Mouse (Mus musculus): Measurements from ENCODE around the gene Gm6034. TPM values are rescaled to one million over a fixed set of nuclear protein-coding genes. Genes with fewer than 3 reads are reported as not detected.
"Not testable (repeated sequence)": the region's sequence is repeated elsewhere in the genome, so short reads cannot be mapped to it uniquely, and the experiment has no call there.

Gene Gm6034
- total RNA-seq, 2 experiments from 2014 or later, result not detected

DNA sequence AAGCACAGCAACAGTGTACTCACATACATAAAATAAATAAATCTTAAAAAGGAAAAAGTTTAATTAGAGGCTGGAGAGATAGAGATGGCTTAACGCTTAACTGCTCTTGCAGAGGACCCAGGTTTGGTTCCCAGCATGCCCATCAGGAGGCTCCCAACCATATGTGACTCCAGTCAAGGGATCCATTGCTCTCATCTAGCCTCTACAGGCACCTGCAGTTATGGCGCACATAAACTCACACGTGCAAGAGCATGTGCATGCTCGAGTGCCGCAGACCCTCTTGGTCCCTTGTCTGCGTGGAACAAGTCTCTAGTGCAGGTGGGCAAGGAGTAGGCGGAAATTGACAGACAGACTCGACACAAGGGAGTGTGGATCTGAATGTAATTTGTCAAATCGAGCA lies 20.7 kb upstream of the Gm6034 start:
- ATAC-seq (replicated peaks; ENCODE audit: poor library complexity), result no peak

DNA sequence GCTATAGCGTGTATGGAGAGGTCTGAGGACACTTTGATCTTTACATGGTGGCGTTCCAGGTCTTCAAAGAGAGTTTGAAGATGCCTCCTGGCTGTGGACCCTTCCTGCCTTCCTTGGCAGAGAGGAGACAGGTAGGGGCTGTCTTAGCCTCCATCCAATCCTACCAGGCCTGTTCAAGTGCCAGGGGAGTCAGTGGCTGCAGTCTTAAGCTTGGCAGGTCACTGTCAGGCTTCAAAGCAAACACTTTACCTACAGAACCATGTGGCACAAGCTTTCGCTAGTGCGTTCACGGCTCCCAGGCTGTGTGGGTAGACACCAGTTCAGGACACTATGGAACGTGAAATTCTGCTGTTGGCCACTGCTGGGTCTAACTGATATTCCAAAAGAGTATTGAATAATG lies 19.8 kb upstream of the Gm6034 start:
- no peak for ATAC-seq (replicated peaks; ENCODE audit: poor library complexity)

DNA sequence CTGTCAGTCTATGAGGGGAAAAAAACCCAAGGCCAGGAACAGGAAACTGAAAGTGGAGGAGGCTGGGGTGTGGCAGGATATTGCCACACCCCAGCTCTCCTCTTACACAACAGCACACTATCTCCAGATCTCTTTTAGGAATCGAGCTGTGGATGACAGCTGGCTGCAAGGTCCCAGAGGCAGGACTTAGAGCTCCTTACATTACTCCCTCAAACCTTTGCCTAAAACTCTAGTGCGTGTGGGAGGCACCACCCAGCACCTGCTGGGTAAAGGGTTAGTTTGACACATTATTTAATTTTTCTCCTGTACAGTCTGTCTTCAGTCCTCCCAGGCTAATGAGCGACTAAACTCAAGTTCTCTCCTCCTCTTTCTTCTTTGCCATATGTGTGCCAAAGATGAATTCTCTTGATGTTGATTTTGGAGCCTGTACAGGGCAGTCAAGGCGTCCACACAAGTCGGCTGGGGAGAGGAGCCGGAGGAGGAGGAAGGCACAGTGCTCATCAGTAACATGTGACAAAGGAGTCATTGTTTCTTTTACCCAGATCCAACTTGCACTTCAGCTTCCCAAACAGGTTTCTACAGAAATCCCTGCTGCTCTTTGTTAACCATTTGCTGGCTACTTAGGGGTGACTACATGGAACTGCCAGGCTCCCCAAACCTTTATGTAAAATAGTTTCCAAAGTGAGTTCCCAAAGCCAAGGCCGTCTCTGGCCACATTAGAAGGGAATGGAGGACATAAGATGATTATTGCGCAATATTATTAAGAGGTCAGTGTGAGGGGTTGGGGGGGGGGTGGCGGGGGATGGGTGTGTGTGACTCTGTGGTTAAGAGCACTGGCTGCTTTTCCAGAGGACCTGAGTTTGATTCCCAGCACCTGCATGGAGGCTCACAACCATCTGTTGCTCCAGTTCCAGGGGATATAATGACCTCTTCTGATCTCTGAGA lies 18.8 kb upstream of the Gm6034 start:
- ATAC-seq (replicated peaks; ENCODE audit: poor library complexity), result peak; percentile 67

DNA sequence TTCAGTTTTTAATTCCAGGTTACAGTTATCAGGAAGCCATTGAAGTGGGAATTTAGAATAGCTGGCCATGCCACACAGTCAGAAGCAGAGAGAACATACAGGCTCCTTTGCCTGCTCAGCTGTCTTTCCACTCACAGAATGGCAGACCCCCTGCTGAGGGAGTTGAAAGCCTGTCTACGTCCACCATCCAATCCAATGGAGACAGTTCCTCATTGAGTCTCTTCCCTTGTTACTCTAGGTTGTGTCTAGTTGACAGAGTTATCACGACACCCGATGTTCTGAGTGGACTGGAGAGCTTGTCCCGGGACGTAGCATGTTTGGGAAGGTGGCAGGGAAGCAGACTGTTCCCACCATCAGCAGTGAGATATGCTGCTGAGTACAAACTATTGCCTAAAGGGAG lies 17.6 kb upstream of the Gm6034 start:
- no peak for ATAC-seq (replicated peaks; ENCODE audit: poor library complexity)

DNA sequence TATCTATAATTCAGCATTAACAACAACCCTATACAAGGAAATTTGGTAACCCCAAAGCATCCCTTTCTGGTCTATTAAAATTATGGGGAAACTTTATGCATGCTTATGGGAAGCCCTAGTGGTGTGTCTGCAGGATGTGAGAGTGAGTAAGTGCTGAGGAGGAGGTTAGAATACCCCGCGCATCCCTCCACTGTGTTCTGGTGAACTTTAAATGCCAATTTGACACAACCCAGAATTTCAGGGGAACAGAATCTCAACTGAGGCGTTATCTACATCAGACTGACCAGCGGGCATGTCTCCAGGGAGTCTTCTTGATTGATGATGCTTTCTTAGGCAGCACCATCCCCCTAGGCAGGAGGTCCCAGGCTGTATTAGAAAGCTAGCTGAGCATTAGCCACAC lies 16.9 kb upstream of the Gm6034 start:
- no peak for ATAC-seq (replicated peaks; ENCODE audit: poor library complexity)

DNA sequence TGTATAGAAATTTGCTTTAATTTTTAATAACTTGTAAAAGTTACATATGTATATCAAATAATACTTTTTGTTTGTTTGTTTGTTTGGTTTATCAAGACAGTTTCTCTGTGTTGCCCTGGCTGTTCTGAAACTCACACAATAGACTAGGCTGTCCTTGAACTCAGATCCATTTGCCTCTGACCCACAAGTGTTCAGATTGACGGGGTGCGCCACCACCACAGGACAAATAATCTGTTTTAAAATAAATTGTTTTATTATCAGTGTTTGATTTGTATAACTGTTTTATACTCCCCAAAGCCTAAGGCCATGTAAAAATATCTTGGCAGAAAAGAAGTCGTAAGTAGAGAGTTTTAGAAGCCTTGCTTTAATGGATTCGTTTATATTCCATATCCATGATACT lies 15.1 kb upstream of the Gm6034 start:
- ATAC-seq (replicated peaks; ENCODE audit: poor library complexity), result no peak

DNA sequence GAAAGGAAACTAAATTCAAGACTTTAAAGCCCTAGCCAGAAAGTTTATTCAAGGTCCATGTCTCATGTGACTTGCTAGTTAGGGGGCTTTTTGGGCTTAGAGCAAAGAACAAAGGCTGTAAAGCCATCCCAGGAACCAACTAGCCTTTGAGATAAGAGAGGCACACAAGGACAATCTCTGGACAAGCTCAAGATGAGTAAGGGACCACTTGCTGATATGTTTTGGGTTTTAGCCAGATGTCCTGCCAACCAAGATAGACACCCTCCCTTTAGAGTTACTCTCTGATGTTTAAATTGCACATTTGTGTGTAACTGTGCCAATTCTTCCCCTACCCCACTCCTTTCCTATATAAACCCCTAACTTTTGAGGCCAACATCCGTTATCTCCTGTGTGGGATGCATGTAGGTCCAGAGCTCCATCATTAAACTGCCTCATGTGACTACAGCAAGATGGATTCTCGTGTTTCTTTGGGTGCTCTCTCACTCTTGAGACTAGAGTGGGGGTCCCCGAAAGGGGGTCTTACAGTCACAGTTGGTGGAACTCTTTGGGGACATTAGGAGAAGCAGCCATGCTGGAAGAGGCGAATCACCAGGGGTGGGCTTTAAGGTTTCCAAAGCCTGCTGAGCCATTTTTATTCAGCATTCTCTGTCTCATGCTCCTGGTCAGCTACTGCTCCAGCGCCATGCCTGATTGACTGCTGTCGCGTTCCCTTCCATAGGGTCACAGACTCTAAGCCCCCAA lies 13.7 kb upstream of the Gm6034 start:
- no peak for ATAC-seq (replicated peaks; ENCODE audit: poor library complexity)

DNA sequence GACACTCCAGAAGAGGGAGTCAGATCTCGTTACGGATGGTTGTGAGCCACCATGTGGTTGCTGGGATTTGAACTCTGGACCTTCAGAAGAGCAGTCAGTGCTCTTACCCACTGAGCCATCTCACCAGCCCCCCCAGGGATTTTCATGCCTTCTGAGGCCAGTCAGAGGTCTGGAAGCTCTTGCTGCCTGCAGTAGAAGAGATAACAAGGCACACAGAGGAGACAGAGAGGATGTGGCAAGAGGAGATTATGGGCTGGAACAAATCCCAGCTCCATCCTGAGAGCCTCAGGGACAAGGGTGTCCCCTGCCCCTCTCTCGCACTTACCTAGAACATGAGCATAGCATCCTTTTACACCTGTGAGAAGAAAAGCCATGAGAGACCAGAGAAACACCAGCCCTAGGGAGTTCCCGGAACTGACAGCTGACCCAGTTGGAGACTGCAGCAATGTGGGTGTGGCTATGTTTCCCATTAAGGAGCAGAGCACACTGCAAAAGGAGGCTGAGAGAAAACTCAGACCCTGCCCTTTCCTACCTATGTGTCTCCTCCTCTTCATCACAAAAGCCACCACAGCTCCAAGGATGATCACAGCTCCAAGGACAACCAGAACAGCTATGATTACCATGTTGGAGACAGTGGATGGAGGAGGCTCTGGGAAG lies 12.6 kb upstream of the Gm6034 start:
- peak; percentile 62 for ATAC-seq (replicated peaks; ENCODE audit: poor library complexity)

DNA sequence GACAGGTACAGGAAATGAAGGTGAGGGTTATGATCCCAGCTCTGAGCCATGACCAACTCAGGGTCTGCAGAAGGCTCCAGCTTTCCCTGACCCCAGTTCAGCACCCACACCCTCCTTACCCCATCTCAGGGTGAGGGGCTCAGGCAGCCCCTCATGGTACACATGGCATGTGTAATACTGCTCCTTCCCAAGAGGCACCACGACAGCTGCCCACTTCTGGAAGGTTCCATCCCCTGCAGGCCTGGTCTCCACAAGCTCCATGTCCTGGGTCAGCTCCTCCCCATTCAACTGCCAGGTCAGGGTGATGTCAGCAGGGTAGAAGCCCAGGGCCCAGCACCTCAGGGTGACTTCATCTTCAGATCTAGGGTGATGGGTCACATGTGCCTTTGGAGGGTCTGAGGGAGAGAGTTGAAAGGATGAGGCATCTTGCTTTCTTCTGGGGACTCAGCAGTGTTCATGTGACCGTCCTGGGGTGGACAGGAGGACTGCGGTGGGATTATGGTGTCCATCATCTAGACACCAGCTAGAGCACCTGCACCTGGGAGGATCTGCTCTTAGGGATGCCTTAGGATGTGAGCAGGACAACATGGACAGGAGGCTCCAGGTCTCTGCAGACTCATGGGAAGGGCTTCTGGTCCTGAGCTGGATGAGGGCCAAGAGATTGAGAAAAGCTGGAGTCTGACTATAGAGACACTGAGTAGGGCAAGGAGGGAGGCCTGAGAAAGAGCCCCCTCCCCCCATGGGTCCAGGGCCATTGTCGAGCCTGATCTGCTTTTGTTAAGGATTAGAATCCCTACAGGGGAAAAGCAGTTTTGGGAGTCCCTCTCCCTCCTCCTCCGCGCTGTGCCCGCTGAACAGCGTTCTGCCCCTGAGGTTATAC lies 11.8 kb upstream of the Gm6034 start:
- not testable (repeated sequence) for ATAC-seq (replicated peaks; ENCODE audit: poor library complexity)

DNA sequence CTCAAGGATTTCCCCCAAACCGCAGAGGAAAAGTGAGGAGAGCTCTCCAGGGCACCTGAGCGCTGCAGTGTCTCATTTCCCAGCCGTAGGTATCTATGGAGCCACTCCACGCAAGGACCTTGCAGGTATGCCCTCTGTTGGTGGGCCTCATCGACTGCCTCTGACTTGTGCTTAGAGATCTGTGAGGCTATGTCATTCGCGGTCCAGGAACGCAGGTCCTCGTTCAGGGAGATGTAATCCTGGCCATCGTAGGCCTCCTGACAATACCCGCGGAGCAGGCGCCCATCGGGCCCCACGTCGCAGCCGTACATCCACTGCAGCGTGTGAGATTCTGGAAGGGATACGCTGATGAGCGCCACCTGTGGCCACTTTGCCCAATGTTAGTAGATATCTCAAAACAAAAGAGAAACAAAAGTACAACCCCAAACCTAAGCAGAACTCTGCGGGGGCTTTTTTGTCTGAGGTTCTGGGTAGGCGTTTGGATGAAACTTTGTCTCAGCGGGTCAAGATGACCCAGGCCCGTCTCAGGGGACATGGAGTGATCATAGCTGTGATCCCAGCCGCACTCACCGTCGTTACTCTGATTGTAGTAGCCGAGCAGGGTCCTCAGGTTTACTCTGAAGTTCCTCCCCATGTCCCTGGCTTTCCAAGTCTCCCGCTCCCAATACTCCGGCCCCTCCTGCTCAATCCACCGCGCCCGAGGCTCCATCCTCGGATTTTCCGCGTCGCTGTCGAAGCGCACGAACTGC lies 11.0 kb upstream of the Gm6034 start:
- peak; percentile 73 for ATAC-seq (replicated peaks; ENCODE audit: poor library complexity)

DNA sequence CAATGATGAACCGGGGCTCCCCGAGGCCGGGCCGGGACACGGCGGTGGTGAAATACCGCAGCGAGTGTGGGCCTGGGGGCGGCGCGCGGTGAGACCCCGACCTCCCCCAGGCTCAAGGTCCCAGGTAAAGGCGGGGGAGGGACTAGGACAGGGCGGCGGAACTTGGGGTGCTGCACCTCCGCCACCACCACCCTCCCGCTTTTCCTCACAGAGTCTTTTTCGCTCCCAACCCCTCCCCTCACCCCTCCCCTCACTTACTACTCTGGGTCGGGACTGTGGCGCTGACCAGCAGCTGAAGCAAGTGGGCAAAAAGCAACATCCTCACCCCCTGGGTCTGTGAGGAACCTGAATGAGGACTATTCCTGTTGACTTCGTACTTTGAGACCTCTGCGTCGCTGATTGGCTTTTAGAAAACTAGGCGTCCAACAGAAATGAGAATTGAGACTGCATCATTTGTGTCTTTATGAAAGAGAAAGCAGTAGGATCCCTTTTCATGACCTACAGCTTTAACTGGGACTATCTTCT lies 10.3 kb upstream of the Gm6034 start, which contains the start of gene H2-T23:
TSS of gene H2-T23 (minus strand) at position 505 of the 525 bp plus-strand sequence.
- peak; percentile 71 for ATAC-seq (replicated peaks; ENCODE audit: poor library complexity)

DNA sequence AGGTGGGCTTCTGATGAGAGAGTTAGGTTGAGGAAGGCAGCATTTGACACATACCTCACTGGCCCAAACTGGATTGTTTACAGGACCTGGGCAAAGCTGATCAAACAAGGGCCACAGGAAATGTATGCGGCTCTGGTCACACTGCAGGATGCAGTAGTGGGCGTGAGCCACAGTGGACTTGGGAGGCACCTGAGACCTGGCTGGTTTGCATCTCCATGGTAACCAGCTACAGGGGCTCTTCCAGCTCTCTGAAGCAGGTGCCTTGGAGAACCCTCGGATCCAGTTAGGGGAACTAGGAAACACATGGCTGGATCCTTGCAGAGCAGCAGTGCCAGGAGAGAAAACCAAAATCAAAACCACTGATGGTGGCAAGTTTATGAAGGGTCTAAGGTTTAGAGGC lies 8.2 kb upstream of the Gm6034 start:
- ATAC-seq (replicated peaks; ENCODE audit: poor library complexity), result not testable (repeated sequence)

DNA sequence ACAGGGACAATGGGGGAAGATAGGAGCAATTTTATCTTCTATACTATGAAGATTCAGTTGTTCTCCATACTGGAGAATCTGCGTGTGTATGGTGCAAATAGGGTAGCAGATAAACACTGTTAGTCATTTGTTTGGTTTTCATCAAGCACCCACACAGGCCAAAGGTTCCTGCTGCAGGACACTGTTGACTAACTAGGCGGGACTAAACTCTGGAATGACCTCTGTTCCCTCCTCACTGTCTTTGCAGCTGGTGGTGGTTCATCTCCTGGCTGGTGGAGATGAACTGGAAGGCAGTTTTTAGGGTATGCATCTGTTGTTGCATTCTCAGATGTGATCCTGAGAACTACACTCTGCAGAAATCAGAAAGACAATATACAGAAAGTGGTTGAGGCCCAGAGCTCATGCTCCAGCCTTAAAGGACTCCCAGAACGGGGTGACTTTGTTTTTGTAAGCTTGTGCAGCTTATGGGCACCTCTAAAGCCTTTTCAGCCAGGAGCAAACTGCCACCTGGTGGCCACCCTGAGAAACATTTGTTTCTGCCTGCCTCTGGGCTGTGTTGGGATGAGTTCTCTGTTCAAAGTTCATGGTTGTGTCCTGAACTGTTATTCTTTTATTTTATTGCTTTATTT lies 7.6 kb upstream of the Gm6034 start:
- peak; percentile 67 for ATAC-seq (replicated peaks; ENCODE audit: poor library complexity)

DNA sequence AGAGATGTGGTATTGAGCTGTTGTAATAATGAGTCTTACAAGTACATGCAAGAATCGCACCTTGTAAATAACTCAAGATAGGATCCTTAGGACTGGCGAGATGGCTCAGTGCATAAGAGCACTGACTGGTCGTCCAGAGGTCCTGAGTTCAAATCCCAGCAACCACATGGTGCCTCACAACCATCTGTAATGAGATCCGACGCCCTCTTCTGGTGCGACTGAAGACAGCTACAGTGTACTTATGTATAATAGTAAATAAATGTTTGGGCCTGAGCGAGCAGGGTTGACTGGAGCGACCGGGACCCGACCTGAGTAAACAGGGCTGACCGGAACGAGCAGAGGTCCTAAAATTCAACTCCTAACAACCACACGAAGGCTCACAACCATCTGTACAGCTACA lies 6.6 kb upstream of the Gm6034 start:
- not testable (repeated sequence) for ATAC-seq (replicated peaks; ENCODE audit: poor library complexity)

DNA sequence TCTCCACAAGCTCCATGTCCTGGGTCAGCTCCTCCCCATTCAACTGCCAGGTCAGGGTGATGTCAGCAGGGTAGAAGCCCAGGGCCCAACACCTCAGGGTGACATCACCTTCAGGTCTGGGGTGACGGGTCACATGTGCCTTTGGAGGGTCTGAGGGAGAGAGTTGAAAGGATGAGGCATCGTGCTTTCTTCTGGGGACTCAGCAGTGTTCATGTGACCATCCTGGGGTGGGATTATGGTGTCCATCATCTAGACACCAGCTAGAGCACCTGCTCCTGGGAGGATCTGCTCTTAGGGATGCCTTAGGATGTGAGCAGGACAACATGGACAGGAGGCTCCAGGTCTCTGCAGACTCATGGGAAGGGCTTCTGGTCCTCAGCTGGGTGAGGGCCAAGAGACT lies 2.2 kb upstream of the Gm6034 start:
- not testable (repeated sequence) for ATAC-seq (replicated peaks; ENCODE audit: poor library complexity)

DNA sequence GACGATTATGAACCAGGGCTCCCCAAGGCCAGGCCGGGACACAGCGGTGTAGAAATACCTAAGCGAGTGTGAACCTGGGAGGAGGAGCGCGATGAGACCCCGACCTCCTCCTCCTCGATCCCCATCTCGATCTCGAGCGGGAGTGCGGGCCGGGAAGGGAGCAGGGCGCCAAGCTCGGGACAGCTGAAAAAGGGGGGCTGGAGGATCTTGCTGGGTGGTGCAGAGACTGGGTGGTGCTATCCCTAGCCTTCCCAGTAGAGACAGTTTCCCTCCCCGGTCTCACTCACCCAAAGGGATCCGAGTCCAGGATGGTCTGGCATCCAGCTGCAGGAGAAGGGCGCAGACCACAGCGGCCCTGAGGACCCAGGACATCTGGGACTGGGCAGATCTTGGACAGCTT lies 706 bp upstream of the Gm6034 start:
- peak; percentile 42 for ATAC-seq (replicated peaks; ENCODE audit: poor library complexity)

DNA sequence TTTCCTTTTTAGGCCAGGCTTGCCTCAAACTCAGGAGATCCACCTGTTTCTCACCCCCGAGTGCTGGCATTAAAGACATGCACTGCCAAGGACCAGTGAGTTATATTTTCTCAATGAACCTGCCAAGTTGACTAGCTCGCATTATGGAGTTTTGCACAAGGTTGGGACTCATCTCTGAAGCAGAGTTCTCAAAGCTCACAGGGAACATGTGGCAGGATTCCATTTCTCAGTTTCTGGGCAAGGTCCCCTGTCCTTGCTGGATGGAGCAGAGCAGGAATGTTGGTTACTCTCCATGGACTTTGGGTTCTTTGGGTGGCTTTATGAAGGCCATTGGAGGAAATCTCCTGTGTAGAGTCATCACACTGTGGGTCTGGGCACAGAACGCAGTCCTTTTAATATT lies 525 bp downstream of the Gm6034 start:
- no peak for ATAC-seq (replicated peaks; ENCODE audit: poor library complexity)

DNA sequence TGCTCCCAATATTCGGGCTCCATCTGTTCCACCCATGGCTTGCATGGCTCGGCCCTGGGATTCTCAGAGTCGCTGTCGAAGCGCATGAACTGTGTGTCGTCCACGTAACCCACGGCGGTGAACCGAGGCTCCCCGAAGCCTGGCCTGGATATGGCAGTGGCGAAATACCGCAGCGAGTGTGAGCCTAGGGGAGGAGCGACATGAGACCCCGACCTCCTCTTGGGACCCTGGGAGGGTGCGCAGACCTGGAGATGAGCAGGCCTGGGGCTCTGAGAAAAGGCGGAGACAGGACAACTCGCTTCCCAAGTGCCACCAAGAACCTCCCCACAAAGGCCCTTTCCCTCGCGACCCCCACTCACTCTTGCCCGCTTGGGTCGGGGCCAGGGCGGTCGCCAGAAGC lies 15.2 kb downstream of the Gm6034 start:
- ATAC-seq (replicated peaks; ENCODE audit: poor library complexity), result not testable (repeated sequence)

DNA sequence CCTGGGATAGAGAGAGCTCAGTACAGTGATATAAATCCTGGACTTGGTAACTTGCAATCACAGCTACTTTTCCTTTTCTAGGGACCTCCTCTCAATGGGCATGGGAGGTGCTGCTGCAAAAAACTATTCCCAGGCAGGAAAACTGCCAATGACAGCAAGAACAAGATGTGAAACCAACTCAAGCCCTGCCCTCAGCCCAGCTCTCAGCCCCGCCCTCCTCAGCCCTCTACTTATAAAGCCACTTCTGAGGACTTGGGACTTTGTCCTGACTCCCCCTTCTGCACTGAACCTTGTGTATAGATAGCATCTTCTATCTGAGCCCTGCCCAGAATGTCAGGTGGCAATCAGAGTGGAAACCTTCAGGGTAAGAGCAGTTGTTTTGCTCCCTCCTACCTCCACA lies 15.6 kb downstream of the Gm6034 start, which contains the start of gene Gm11127:
TSS of gene Gm11127 (minus strand) at position 10 of the 400 bp plus-strand sequence.
- not testable (repeated sequence) for ATAC-seq (replicated peaks; ENCODE audit: poor library complexity)
